Mouse (Mus musculus) embryo, embryonic 11 days (tissue): ENCODE data around the gene Adamtsl1.

Experiments used
- DNase-seq: peaks from one replicate; pipeline ENCODE4 v3.0.0-alpha.2; 2015

The Adamtsl1 gene

GRCm38 (mm10) chr4:86329481-86329880 lies 815.5 kb downstream of the Adamtsl1 start:
- DNase-seq: no peak

GRCm38 (mm10) chr4:86335861-86336415 lies 822.0 kb downstream of the Adamtsl1 start:
- DNase-seq: peak; percentile 23

- DNase-seq: no peak
Observed at GRCm38 (mm10) chr4:86337216-86337765, 823.3 kb downstream of the Adamtsl1 start.

- DNase-seq: no peak
Observed at GRCm38 (mm10) chr4:86349341-86349740, 835.4 kb downstream of the Adamtsl1 start.

- no peak for DNase-seq
Observed at GRCm38 (mm10) chr4:86352121-86352520, 838.1 kb downstream of the Adamtsl1 start.

GRCm38 (mm10) chr4:86353550-86353949 lies 839.6 kb downstream of the Adamtsl1 start:
- DNase-seq: no peak

GRCm38 (mm10) chr4:86359398-86359797 lies 845.4 kb downstream of the Adamtsl1 start:
- DNase-seq: no peak

GRCm38 (mm10) chr4:86369055-86369454 lies 855.1 kb downstream of the Adamtsl1 start:
- no peak for DNase-seq

GRCm38 (mm10) chr4:86373166-86373565 lies 859.2 kb downstream of the Adamtsl1 start:
- no peak for DNase-seq

GRCm38 (mm10) chr4:86383124-86383523 lies 869.2 kb downstream of the Adamtsl1 start:
- no peak for DNase-seq

- no peak for DNase-seq
Observed at GRCm38 (mm10) chr4:86385121-86385520, 871.1 kb downstream of the Adamtsl1 start.

GRCm38 (mm10) chr4:86388430-86388829 lies 874.5 kb downstream of the Adamtsl1 start:
- DNase-seq: no peak

GRCm38 (mm10) chr4:86391176-86391575 lies 877.2 kb downstream of the Adamtsl1 start:
- no peak for DNase-seq

GRCm38 (mm10) chr4:86395636-86396035 lies 881.7 kb downstream of the Adamtsl1 start:
- DNase-seq: no peak

GRCm38 (mm10) chr4:86396672-86397288 lies 882.8 kb downstream of the Adamtsl1 start:
- DNase-seq: no peak

- no peak for DNase-seq
Observed at GRCm38 (mm10) chr4:86397470-86397869, 883.5 kb downstream of the Adamtsl1 start.

GRCm38 (mm10) chr4:86401116-86401515 lies 887.1 kb downstream of the Adamtsl1 start:
- DNase-seq: no peak

GRCm38 (mm10) chr4:86406501-86407199 lies 892.7 kb downstream of the Adamtsl1 start:
- DNase-seq: peak; percentile 78

GRCm38 (mm10) chr4:86407200-86407527 lies 893.2 kb downstream of the Adamtsl1 start:
- DNase-seq: no peak

GRCm38 (mm10) chr4:86408421-86408820 lies 894.4 kb downstream of the Adamtsl1 start:
- DNase-seq: no peak

GRCm38 (mm10) chr4:86410946-86411345 lies 897.0 kb downstream of the Adamtsl1 start:
- DNase-seq: no peak

- DNase-seq: peak; percentile 48
Observed at GRCm38 (mm10) chr4:86413388-86413787, 899.4 kb downstream of the Adamtsl1 start.

- peak; percentile 35 for DNase-seq
Observed at GRCm38 (mm10) chr4:86416401-86417025, 902.5 kb downstream of the Adamtsl1 start.

GRCm38 (mm10) chr4:86422586-86422985 lies 908.6 kb downstream of the Adamtsl1 start:
- DNase-seq: no peak
